Mouse (Mus musculus) erythroblast, embryonic 14.5 days (primary cell): Measurements from ENCODE around the gene Mycbp2. TPM values are rescaled to one million over a fixed set of nuclear protein-coding genes. Genes with fewer than 3 reads are reported as not detected.

ENCODE experiments used
- H3K27me3 ChIP-seq: 2 replicates; pipeline ENCODE4 v1.6.1; 2012; ENCODE audit warnings: inconsistent platforms; ENCODE audit not compliant: control insufficient read depth
- H3K36me3 ChIP-seq: 2 replicates; pipeline ENCODE4 v1.6.1; 2012; ENCODE audit warnings: mild to moderate bottlenecking, inconsistent platforms; ENCODE audit not compliant: control insufficient read depth
- H3K4me1 ChIP-seq: 2 replicates; pipeline ENCODE4 v1.6.1; 2012; ENCODE audit warnings: inconsistent platforms; ENCODE audit not compliant: control insufficient read depth
- H3K4me3 ChIP-seq: replicated peaks from 2 replicates; pipeline ENCODE3; 2012; ENCODE audit warnings: moderate library complexity, mild to moderate bottlenecking, inconsistent platforms
- H3K9me3 ChIP-seq: 2 replicates; pipeline ENCODE4 v1.6.1; 2012; ENCODE audit warnings: low read length, inconsistent platforms, mixed read lengths; ENCODE audit not compliant: control insufficient read depth
- GATA1 ChIP-seq: IDR thresholded peaks from 2 replicates; pipeline ENCODE4 v1.6.1; 2012; ENCODE audit warnings: low read length, inconsistent platforms, mixed read lengths
- TAL1 ChIP-seq: IDR thresholded peaks from 3 replicates; pipeline ENCODE4 v1.6.1; 2012; ENCODE audit warnings: low read length, inconsistent platforms, mixed read lengths
- polyA plus RNA-seq: library from polyadenylated mRNA; stranded (reverse); fragments of >175 nt; gene quantifications from 2 replicates; pipeline ENCODE4 v1.2.3, GENCODE M21; 2012

Gene Mycbp2
- polyA plus RNA-seq, 1 experiment, result 0.17 TPM

GRCm38 (mm10) chr14:103099238-103099933 is 247.2 kb downstream of the Mycbp2 start, which contains the start of gene Fbxl3:
TSS of gene Fbxl3 (minus strand) at chr14:103099566.
- TF ChIP-seq TAL1 (no peak), GATA1 (no peak)
- peaks cover 31% of the 10 kb centered on the region for H3K36me3 ChIP-seq
- H3K4me3 ChIP-seq, result peak within 1 kb of the TSS; percentile 92
- no peaks in the 10 kb centered on the region for H3K9me3 ChIP-seq
- H3K4me1 ChIP-seq, result peaks cover 39% of the 10 kb centered on the region
- peaks cover 19% of the 10 kb centered on the region for H3K27me3 ChIP-seq

- no peaks in the 10 kb centered on the region for H3K9me3 ChIP-seq
Measured at GRCm38 (mm10) chr14:103098587-103099235, 247.9 kb downstream of the Mycbp2 start.

GRCm38 (mm10) chr14:103098213-103098586 is 248.4 kb downstream of the Mycbp2 start:
- peaks cover 49% of the 10 kb centered on the region for H3K4me1 ChIP-seq
- no peaks in the 10 kb centered on the region for H3K9me3 ChIP-seq
- peaks cover 19% of the 10 kb centered on the region for H3K27me3 ChIP-seq
- H3K36me3 ChIP-seq, result peaks cover 43% of the 10 kb centered on the region
- TF ChIP-seq GATA1 (no peak), TAL1 (no peak)
- H3K4me3 ChIP-seq, result peak overlapping the region; percentile 92

More at GRCm38 (mm10) chr14:103098587-103099235, 247.9 kb downstream of the Mycbp2 start:
- H3K4me1 ChIP-seq, result peaks cover 45% of the 10 kb centered on the region
- peaks cover 19% of the 10 kb centered on the region for H3K27me3 ChIP-seq
- H3K4me3 ChIP-seq, result peak overlapping the region; percentile 92
- no peak for TF ChIP-seq TAL1
- TF ChIP-seq GATA1, result no peak
- H3K36me3 ChIP-seq, result peaks cover 38% of the 10 kb centered on the region

GRCm38 (mm10) chr14:103096621-103097020 is 250.0 kb downstream of the Mycbp2 start:
- H3K27me3 ChIP-seq, result peaks cover 14% of the 10 kb centered on the region
- TF ChIP-seq GATA1 (no peak), TAL1 (no peak)
- H3K9me3 ChIP-seq, result no peaks in the 10 kb centered on the region
- H3K36me3 ChIP-seq, result peaks cover 58% of the 10 kb centered on the region
- H3K4me3 ChIP-seq, result peak overlapping the region; percentile 92
- H3K4me1 ChIP-seq, result peaks cover 51% of the 10 kb centered on the region

- Histone ChIP-seq H3K9me3 (no peaks in the 10 kb centered on the region), H3K4me1 (peaks cover 53% of the 10 kb centered on the region)
Measured at GRCm38 (mm10) chr14:103095826-103096225, 250.8 kb downstream of the Mycbp2 start.

GRCm38 (mm10) chr14:103095036-103095435 is 251.6 kb downstream of the Mycbp2 start:
- Histone ChIP-seq H3K27me3 (peaks cover 12% of the 10 kb centered on the region), H3K9me3 (no peaks in the 10 kb centered on the region), H3K4me3 (peak overlapping the region; percentile 38), H3K4me1 (peaks cover 51% of the 10 kb centered on the region), H3K36me3 (peaks cover 72% of the 10 kb centered on the region)
- no peak for TF ChIP-seq GATA1
- TF ChIP-seq TAL1, result no peak

More at GRCm38 (mm10) chr14:103095826-103096225, 250.8 kb downstream of the Mycbp2 start:
- Histone ChIP-seq H3K27me3 (peaks cover 12% of the 10 kb centered on the region), H3K4me3 (no peak overlapping the region), H3K36me3 (peaks cover 66% of the 10 kb centered on the region)
- no peak for TF ChIP-seq TAL1

- Histone ChIP-seq H3K27me3 (peaks cover 9% of the 10 kb centered on the region), H3K9me3 (no peaks in the 10 kb centered on the region), H3K4me3 (no peak overlapping the region), H3K36me3 (peaks cover 85% of the 10 kb centered on the region), H3K4me1 (peaks cover 54% of the 10 kb centered on the region)
- TF ChIP-seq TAL1, result no peak
- no peak for TF ChIP-seq GATA1
Measured at GRCm38 (mm10) chr14:103093670-103094069, 252.9 kb downstream of the Mycbp2 start.

- Histone ChIP-seq H3K36me3 (peaks cover 89% of the 10 kb centered on the region), H3K4me1 (peaks cover 59% of the 10 kb centered on the region), H3K9me3 (no peaks in the 10 kb centered on the region), H3K4me3 (no peak overlapping the region), H3K27me3 (peaks cover 9% of the 10 kb centered on the region)
- TF ChIP-seq TAL1 (no peak), GATA1 (no peak)
Measured at GRCm38 (mm10) chr14:103093236-103093635, 253.4 kb downstream of the Mycbp2 start.

- no peak for TF ChIP-seq TAL1
- no peak for TF ChIP-seq GATA1
- H3K4me1 ChIP-seq, result peaks cover 65% of the 10 kb centered on the region
- no peak overlapping the region for H3K4me3 ChIP-seq
- peaks cover 5% of the 10 kb centered on the region for H3K27me3 ChIP-seq
- H3K9me3 ChIP-seq, result no peaks in the 10 kb centered on the region
- H3K36me3 ChIP-seq, result peaks cover 95% of the 10 kb centered on the region
Measured at GRCm38 (mm10) chr14:103088624-103089023, 258.0 kb downstream of the Mycbp2 start.
